Mouse (Mus musculus) thymus, adult 18-20 months (tissue): Measurements from ENCODE around the gene Carmil3.
A peak's percentile ranks its signal among the peaks of the same experiment; 100 is the strongest.

Source experiments
- DNase-seq, 2 experiments: peaks; one replicate each; pipeline ENCODE4 v3.0.0; 2022; ENCODE audit warnings: mixed read lengths in 2 of 2

Gene Carmil3

GRCm38 (mm10) chr14:55490361-55491201, at the start of gene Carmil3:
Gene Carmil3, plus strand, starts transcription at chr14:55490651.
- peak; percentile 59 to 66 for DNase-seq

GRCm38 (mm10) chr14:55457693-55458092, 32.8 kb upstream of the Carmil3 start:
- DNase-seq = no peak

- peak; percentile 30 to 31 for DNase-seq
These were observed 32.2 kb upstream of the Carmil3 start for GRCm38 (mm10) chr14:55458273-55458672.

GRCm38 (mm10) chr14:55458761-55459160, 31.7 kb upstream of the Carmil3 start:
- DNase-seq = no peak

GRCm38 (mm10) chr14:55459796-55460195, 30.7 kb upstream of the Carmil3 start:
- no peak for DNase-seq

GRCm38 (mm10) chr14:55460297-55460696, 30.2 kb upstream of the Carmil3 start:
- DNase-seq = no peak

GRCm38 (mm10) chr14:55461757-55462156, 28.7 kb upstream of the Carmil3 start:
- no peak for DNase-seq

GRCm38 (mm10) chr14:55466481-55466880, 24.0 kb upstream of the Carmil3 start:
- DNase-seq = no peak

- DNase-seq = no peak
These were observed 23.3 kb upstream of the Carmil3 start for GRCm38 (mm10) chr14:55467108-55467507.

- no peak for DNase-seq
These were observed 22.1 kb upstream of the Carmil3 start for GRCm38 (mm10) chr14:55468301-55468741.

GRCm38 (mm10) chr14:55469041-55469440, 21.4 kb upstream of the Carmil3 start:
- DNase-seq = no peak

GRCm38 (mm10) chr14:55469821-55470220, 20.6 kb upstream of the Carmil3 start:
- DNase-seq = no peak

GRCm38 (mm10) chr14:55470806-55471205, 19.6 kb upstream of the Carmil3 start:
- DNase-seq = no peak

GRCm38 (mm10) chr14:55475654-55476053, 14.8 kb upstream of the Carmil3 start:
- no peak for DNase-seq

- no peak for DNase-seq
These were observed 13.0 kb upstream of the Carmil3 start for GRCm38 (mm10) chr14:55477421-55477820.

- no peak for DNase-seq
These were observed 12.6 kb upstream of the Carmil3 start for GRCm38 (mm10) chr14:55477829-55478228.

- peak; percentile 72 to 81 for DNase-seq
These were observed 11.5 kb upstream of the Carmil3 start, which contains the start of gene Dhrs4 for GRCm38 (mm10) chr14:55478651-55479599. Gene Dhrs4, plus strand, starts transcription at chr14:55478758.

GRCm38 (mm10) chr14:55479629-55480028, 10.8 kb upstream of the Carmil3 start:
- no peak for DNase-seq

GRCm38 (mm10) chr14:55484430-55485085, 5.9 kb upstream of the Carmil3 start:
- DNase-seq = no peak

GRCm38 (mm10) chr14:55486836-55487235, 3.6 kb upstream of the Carmil3 start:
- DNase-seq = no peak

- DNase-seq = peak in 1 of 2 experiments; percentile 26
These were observed 911 bp downstream of the Carmil3 start for GRCm38 (mm10) chr14:55491291-55491833.

- no peak for DNase-seq
These were observed 1.7 kb downstream of the Carmil3 start for GRCm38 (mm10) chr14:55492103-55492502.
